Mouse (Mus musculus) layer of hippocampus, postnatal 10 days (tissue): ENCODE data around the gene Mapk10. TPM values are rescaled to one million over a fixed set of nuclear protein-coding genes. Genes with fewer than 3 reads are reported as not detected.
"Not testable (repeated sequence)": the region's sequence is repeated elsewhere in the genome, so short reads cannot be mapped to it uniquely, and the experiment has no call there.

Experiments used
- DNase-seq, 2 experiments: peaks; one replicate each; pipeline ENCODE4 v3.0.0; 2021; ENCODE audit warnings: low spot score in 2 of 2
- total RNA-seq, 2 experiments: library from RNA; stranded (reverse); gene quantifications; 2 replicates each; pipeline ENCODE4 v1.2.3; 2021

Gene Mapk10
- total RNA-seq, 2 experiments from 2014 or later = 298 to 310 TPM

- DNase-seq = no peak
Measured at GRCm38 (mm10) chr5:102976540-102976939, 234.6 kb downstream of the Mapk10 start.

DNA sequence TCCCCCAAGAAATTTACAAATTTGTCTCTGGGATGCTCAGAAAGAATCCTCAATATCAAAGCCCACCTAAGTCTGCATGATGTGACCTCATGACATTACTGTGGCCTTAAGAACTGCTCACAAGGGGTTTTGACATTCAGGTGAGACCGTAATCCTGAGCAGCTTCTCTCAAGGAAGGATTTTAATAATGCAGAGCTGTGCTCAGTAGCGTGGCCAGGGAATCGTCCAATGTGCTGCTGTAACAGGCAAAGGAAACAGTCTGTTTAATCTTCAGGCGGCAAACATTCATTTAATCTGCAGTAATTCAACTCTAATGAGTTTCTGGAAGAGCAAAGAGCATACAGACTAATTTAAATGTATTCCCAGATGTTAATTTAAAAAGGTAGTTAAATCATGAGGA is 236.7 kb downstream of the Mapk10 start:
- DNase-seq = no peak

- DNase-seq = no peak
Measured at GRCm38 (mm10) chr5:102964396-102964795, 246.7 kb downstream of the Mapk10 start.

- DNase-seq = no peak
Measured at GRCm38 (mm10) chr5:102953414-102953813, 257.7 kb downstream of the Mapk10 start.

GRCm38 (mm10) chr5:102952918-102953317 is 258.2 kb downstream of the Mapk10 start:
- DNase-seq = no peak

- no peak for DNase-seq
Measured at GRCm38 (mm10) chr5:102947061-102947711, 263.9 kb downstream of the Mapk10 start.

- DNase-seq = peak in 1 of 2 experiments; percentile 23
Measured at GRCm38 (mm10) chr5:102946625-102947024, 264.5 kb downstream of the Mapk10 start.

DNA sequence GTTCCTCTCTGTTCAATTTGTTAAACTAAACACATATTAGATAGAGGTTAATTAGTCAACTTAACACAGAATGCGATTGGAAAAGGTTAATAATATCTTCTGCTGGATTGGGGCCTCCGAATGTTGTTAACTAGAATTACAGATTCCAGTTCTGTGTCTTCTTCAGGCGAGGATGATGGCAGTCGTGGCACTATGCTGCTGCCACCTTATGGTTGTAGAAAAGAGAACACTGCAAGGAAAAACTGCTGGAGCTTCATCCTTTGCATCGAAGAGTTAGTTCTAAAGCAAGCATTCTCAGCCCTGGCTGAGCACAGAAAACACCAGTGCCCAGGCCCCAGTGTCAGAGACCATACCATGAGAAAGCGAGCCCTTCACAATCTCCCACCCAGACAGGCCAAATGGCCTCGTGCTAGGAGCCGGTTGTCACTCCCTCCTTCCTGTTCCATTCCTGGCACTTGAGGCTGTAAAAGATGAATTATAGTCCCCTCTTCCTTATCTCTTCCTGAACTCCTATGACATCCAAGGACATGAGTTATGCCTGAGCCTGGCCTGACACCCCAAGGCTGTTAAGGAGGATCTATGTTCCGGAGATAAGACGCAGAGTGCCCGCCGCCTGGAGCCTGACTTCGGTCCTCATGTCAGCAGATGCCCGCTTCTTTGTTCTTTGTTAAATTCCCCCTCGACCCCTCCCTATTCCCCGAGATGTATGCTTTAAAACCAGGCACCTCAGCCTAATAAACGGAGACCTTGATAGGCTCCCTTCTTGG is 267.1 kb downstream of the Mapk10 start:
- DNase-seq = not testable (repeated sequence)

- no peak for DNase-seq
Measured at GRCm38 (mm10) chr5:102930161-102930560, 281.0 kb downstream of the Mapk10 start.

- no peak for DNase-seq
Measured at GRCm38 (mm10) chr5:102926786-102927185, 284.3 kb downstream of the Mapk10 start.

DNA sequence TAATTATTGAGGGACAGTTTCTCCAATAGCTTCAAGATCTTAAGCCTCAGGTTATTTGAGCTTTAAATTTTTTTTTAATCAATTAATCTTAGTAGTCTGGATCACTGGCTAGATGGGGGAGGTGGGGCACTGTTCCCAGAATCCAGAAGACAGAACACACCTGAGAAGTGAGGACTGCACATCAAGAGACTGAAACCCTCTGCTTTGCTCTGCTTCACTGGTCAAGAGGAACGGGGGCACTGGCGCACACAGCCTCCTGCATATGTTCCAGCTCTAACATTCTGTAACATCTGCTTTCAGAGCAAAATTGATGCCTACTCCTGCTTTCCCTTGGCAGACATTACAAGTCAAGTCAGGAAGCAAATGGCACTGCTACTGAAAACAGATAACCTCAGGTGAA is 290.9 kb downstream of the Mapk10 start:
- DNase-seq = no peak

- DNase-seq = no peak
Measured at GRCm38 (mm10) chr5:102905441-102906211, 305.5 kb downstream of the Mapk10 start.

GRCm38 (mm10) chr5:102904066-102904465 is 307.1 kb downstream of the Mapk10 start:
- DNase-seq = no peak

GRCm38 (mm10) chr5:102903487-102903886 is 307.6 kb downstream of the Mapk10 start:
- no peak for DNase-seq

DNA sequence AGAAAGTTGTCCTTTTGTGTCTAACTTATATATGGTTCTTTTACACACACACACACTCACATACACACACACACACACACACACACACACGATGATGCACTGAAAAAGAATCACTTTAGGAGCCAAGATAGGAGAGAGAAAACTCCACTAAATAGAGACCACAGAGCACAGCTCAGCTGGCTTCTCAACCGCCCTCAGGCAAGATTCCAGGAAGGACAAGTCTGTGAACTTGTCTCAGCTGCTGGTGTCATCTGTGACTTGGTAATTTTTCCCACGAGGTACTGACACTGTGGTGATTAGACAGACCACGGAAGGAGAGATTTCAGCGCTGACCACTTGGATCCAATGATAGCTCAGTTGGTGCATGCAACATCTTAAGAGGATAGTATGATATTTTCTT is 310.0 kb downstream of the Mapk10 start:
- DNase-seq = no peak

GRCm38 (mm10) chr5:102899680-102900215 is 311.4 kb downstream of the Mapk10 start:
- DNase-seq = no peak

GRCm38 (mm10) chr5:102898301-102898700 is 312.8 kb downstream of the Mapk10 start:
- DNase-seq = no peak

- no peak for DNase-seq
Measured at GRCm38 (mm10) chr5:102892226-102892625, 318.9 kb downstream of the Mapk10 start.

DNA sequence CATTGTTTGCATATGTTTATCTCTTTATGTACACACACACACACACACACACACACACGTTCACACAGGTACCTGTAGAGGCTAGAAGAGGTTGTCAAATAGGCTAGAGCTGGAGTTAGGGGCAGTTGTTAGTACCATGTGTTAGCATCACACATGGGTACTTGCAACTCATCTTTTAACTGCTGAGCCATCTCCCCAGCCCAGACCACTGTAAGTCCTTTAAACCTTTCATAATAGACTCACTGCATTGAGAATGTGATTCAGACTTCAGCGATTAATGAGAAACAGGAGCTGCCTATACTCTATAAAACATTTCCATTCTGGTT is 322.0 kb downstream of the Mapk10 start:
- DNase-seq = no peak

DNA sequence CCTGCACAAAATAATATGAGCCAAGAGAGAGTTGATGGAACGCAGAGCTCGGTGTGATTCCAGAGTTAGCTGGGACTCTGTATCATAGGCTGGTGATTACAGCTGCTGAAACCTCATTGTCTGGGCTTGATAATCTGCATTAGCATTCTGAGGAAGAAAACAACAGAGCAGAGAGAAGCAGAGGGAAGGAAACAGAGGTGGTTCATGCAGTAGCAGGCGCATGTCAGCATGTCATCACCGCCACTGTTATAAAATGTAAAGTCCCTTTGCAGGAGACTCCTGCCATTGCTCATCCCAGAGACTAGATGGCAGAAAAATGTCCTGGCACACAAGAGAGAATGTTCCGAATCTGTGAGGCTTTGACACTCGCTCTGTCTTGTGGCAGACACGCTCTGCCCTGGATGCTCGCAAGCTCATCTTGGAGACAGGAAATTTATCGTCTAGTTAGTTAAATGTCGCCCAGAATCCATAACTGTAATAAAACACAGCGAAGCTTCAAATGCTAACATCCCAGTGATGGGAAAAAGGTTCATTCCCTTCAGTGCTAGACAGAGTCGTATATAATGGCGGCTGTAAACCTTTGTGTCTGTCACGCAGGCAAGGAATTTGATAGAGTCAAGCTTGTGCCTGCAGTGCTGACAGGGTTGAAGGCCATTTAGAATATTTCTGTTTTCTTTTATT is 322.5 kb downstream of the Mapk10 start:
- no peak for DNase-seq

- no peak for DNase-seq
Measured at GRCm38 (mm10) chr5:102875628-102876027, 335.5 kb downstream of the Mapk10 start.
